Mouse (Mus musculus) E14TG2a.4 (cell line): ENCODE measurements around the gene Nos1.

Source experiments
- CTCF ChIP-seq: conservative IDR thresholded peaks from 2 replicates; pipeline ENCODE4 v1.5.1; 2014; ENCODE audit warnings: low read length
- NANOG ChIP-seq: IDR thresholded peaks from 2 replicates; pipeline ENCODE4 v1.6.1; 2014; ENCODE audit warnings: borderline replicate concordance, low read length, mixed read lengths
- POU5F1 ChIP-seq: IDR thresholded peaks from 2 replicates; pipeline ENCODE4 v1.6.1; 2014; ENCODE audit warnings: low read length, borderline replicate concordance

- TF ChIP-seq CTCF (peak; percentile 61), NANOG (no peak), POU5F1 (no peak)
Observed at GRCm38 (mm10) chr5:117941552-117941951, 160.7 kb downstream of the Nos1 start.
